Mouse (Mus musculus) kidney, adult 2 months (tissue): Measurements from ENCODE around the gene Sacm1l.

Experiments
- CTCF ChIP-seq: fragments of 200-500 bp; conservative IDR thresholded peaks from 2 replicates; pipeline ENCODE4 v1.5.1; 2011; ENCODE audit warnings: low read depth, mild to moderate bottlenecking, control low read depth, low read length, moderate library complexity, mixed read lengths; ENCODE audit not compliant: insufficient read depth, insufficient read length
- POLR2A ChIP-seq: fragments of 200-500 bp; IDR thresholded peaks from one replicate; pipeline ENCODE4 v1.6.1; 2011; ENCODE audit warnings: low read depth, low read length, control low read depth

DNA sequence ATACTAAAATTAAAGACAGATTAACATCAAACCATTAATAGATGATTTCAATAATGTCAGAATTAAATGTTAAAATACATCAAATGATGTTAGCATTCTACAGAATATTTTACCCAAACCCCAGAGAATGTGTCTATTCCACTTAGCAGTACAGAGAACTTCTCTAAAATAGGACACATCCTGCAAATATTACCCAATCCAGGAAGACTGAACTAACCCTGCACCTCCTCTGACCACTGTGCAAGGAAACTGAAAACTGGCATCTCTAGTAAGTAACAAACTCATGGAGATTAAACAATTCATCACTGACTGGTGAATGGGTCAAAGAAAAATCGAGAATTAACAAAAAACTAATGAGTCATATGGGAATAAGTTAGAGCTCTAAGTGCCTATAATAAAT is 72.0 kb downstream of the Sacm1l start:
- no peak for TF ChIP-seq CTCF
- no peak for TF ChIP-seq POLR2A
